Mouse (Mus musculus) heart, postnatal 25 days (tissue): ENCODE data around the gene Gm3435. TPM values are rescaled to one million over a fixed set of nuclear protein-coding genes. Genes with fewer than 3 reads are reported as not detected.

Experiments
- total RNA-seq, 2 experiments: library from RNA; stranded (reverse); gene quantifications; 2 replicates each; pipeline ENCODE4 v1.2.3; 2021

Gene Gm3435
- total RNA-seq, 2 experiments from 2014 or later = 1.4 to 3.0 TPM

Other genes starting within 250 kb of the Gm3435 start
- 1 to 10 TPM in 1 of 2 experiments, under 1 TPM in 1; 0.70 to 1.3 TPM for gene Wdr27, start 67.0 kb upstream of the Gm3435 start, total RNA-seq
- 10 to 100 TPM; 10.3 to 11.9 TPM for gene 1600012H06Rik, start 67.0 kb upstream of the Gm3435 start, total RNA-seq
- gene Phf10, start 48.9 kb upstream of the Gm3435 start, total RNA-seq = 10 to 100 TPM; 45.1 to 45.4 TPM
- gene 9030025P20Rik, start 31.7 kb upstream of the Gm3435 start, total RNA-seq = 1 to 10 TPM; 1.2 to 2.5 TPM
- gene Gm3417, start 31.4 kb upstream of the Gm3435 start, total RNA-seq = not detected
- gene Ermard, start 31.0 kb downstream of the Gm3435 start, total RNA-seq = 10 to 100 TPM; 20.9 to 21.2 TPM
- gene Tcte3, start 31.3 kb downstream of the Gm3435 start, total RNA-seq = not detected
- gene Gm3448, start 31.4 kb downstream of the Gm3435 start, total RNA-seq = 1 to 10 TPM in 1 of 2 experiments, under 1 TPM in 1; 0.96 to 1.3 TPM